Mouse (Mus musculus): Measurements from ENCODE around the gene Mre11a. TPM values are rescaled to one million over a fixed set of nuclear protein-coding genes. Genes with fewer than 3 reads are reported as not detected.

Mre11a gene
- polyA plus RNA-seq, 1 experiment, result 7.8 TPM

DNA sequence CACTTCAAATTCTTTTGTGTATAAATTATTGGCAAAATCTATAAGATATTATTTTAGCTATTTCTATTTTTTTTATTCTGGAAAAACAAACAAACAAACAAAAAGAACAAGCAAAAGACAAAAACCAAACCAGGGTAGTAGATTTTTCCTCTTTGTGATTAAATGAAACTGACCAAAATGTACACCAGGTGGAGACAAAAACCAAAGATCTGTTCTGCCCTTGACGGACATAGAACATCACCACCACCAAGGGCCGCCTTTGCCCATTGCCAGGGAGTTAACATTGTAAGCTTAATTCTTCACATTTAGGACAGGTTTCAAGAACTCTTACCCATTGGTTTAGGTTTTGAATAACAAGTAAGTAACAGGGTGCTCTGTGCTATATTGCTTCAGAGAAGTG, 10.6 kb upstream of the Mre11a start:
- no peak overlapping the region for H3K4me3 ChIP-seq
- H3K36me3 ChIP-seq (ENCODE audit: control insufficient read depth, insufficient read depth), result no peaks in the 10 kb centered on the region
- no peak overlapping the region for H3K4me2 ChIP-seq (ENCODE audit: low read depth)
- no peak overlapping the region for H3ac ChIP-seq (ENCODE audit: control insufficient read depth, insufficient read length)
- H3K27me3 ChIP-seq (ENCODE audit: control insufficient read depth, insufficient read depth, insufficient read length), result no peaks in the 10 kb centered on the region
- TF ChIP-seq CEBPB (IDR thresholded peaks at IDR 0.05; ENCODE audit: insufficient read depth, poor library complexity, severe bottlenecking) (no peak), REST (IDR thresholded peaks at IDR 0.05; ENCODE audit: insufficient read depth, insufficient read length) (no peak), POLR2AphosphoS2 (IDR thresholded peaks at IDR 0.05; ENCODE audit: insufficient read length, low read depth) (no peak), MYOD1 (IDR thresholded peaks at IDR 0.05; ENCODE audit: control insufficient read depth in 1 of 3, insufficient read length in 2 of 3, low read depth in 2 of 3) (no peak), MAX (IDR thresholded peaks at IDR 0.05; ENCODE audit: low read depth) (no peak), USF1 (IDR thresholded peaks at IDR 0.05; ENCODE audit: low read depth) (no peak)
- no peaks in the 10 kb centered on the region for H3K79me2 ChIP-seq (ENCODE audit: control insufficient read depth, insufficient read depth)

DNA sequence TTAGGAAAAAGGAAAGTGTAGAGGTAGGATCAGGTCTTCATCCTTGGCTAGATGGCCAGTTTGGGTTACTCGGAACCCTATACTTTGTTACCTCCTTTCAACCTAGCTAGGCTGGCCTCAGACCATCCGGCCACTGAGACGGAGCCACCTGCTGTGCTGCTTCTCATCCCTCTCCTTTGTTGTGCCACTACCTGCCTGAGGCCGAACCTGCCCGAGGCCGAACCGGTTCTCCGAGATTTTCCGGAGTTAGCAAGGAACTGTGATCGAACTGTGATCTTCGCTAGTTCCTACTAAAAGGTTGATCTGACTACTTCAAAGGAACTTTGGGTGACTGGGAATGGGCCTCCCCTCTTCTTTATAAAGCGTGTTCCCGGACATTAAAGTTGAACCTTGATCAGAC, 6.1 kb upstream of the Mre11a start:
- H3K4me3 ChIP-seq, result no peak overlapping the region
- TF ChIP-seq E2F4 (IDR thresholded peaks at IDR 0.05; ENCODE audit: insufficient read depth), result no peak
- no peaks in the 10 kb centered on the region for H3K27me3 ChIP-seq (ENCODE audit: control insufficient read depth, insufficient read depth, insufficient read length)
- H3K36me3 ChIP-seq (ENCODE audit: control insufficient read depth, insufficient read depth), result peaks cover 15% of the 10 kb centered on the region
- no peak overlapping the region for H3ac ChIP-seq (ENCODE audit: control insufficient read depth, insufficient read length)
- no peak overlapping the region for H3K4me2 ChIP-seq (ENCODE audit: low read depth)
- no peaks in the 10 kb centered on the region for H3K79me2 ChIP-seq (ENCODE audit: control insufficient read depth, insufficient read depth)

DNA sequence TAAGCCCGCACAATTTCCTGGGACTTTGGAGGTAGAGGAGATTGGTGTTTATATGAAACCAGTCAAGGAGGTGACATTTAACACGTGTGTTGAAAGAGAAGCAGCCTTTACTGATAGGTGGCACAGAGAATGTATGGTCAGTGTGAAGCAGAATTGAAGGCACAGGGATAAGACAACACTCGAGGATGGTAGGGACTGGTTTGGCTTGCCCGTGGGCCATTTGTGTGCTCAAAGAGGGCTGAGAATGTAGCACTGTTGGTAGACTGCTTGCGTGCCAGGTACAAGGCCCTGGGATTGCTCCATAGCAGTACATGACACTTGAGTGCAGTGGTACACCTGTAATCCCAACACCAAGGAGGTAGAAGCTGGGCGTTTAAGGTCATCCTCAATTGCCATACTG, 2.9 kb downstream of the Mre11a start:
- Histone ChIP-seq H3K36me3 (ENCODE audit: control insufficient read depth, insufficient read depth) (peaks cover 8% of the 10 kb centered on the region), H3K79me2 (ENCODE audit: control insufficient read depth, insufficient read depth) (peaks cover 24% of the 10 kb centered on the region)
- no peak for TF ChIP-seq E2F4 (IDR thresholded peaks at IDR 0.05; ENCODE audit: insufficient read depth)
- TF ChIP-seq REST (IDR thresholded peaks at IDR 0.05; ENCODE audit: insufficient read depth, insufficient read length), result no peak
- no peak for TF ChIP-seq TCF3 (IDR thresholded peaks at IDR 0.05; ENCODE audit: insufficient read length, low read depth)
- no peak for TF ChIP-seq SRF (IDR thresholded peaks at IDR 0.05; ENCODE audit: control insufficient read depth, insufficient read length, low read depth)
- no peak for TF ChIP-seq MYOG (IDR thresholded peaks at IDR 0.05; ENCODE audit: control insufficient read depth in 1 of 3, insufficient read depth in 1 of 3, insufficient read length in 2 of 3, low read depth in 2 of 3)
- no peak for TF ChIP-seq CEBPB (IDR thresholded peaks at IDR 0.05; ENCODE audit: insufficient read depth, poor library complexity, severe bottlenecking)
- no peak for TF ChIP-seq POLR2AphosphoS2 (IDR thresholded peaks at IDR 0.05; ENCODE audit: insufficient read length, low read depth)
- no peak for TF ChIP-seq TCF12 (IDR thresholded peaks at IDR 0.05; ENCODE audit: insufficient read depth, poor library complexity, severe bottlenecking)
- TF ChIP-seq MYOD1 (IDR thresholded peaks at IDR 0.05; ENCODE audit: control insufficient read depth in 1 of 3, insufficient read length in 2 of 3, low read depth in 2 of 3), result no peak
- no peak for TF ChIP-seq USF1 (IDR thresholded peaks at IDR 0.05; ENCODE audit: low read depth)
- no peak for TF ChIP-seq POLR2A (IDR thresholded peaks at IDR 0.05; ENCODE audit: insufficient read length, low read depth)
- TF ChIP-seq MAX (IDR thresholded peaks at IDR 0.05; ENCODE audit: low read depth), result no peak

DNA sequence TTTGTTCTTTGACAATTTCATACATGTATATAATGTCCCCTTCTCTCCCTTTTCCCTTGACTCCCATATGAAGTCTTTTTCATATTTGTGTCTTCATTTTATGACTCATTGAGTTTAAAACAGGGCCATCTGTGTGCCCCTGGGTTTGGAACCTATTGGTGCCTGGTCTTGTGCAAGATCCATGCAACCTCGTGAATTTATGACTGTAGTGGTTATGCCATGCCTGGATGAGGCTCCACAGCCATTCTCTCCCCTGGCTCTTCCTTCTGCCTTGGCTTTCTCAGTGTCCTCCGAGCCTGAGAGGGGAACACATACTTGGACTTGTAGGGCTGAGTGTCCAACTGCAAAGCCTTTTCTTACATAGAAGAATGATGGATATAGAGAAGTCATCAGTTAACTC, 21.3 kb downstream of the Mre11a start:
- H3K27me3 ChIP-seq (ENCODE audit: control insufficient read depth, insufficient read depth, insufficient read length), result no peaks in the 10 kb centered on the region
- H3K36me3 ChIP-seq (ENCODE audit: control insufficient read depth, insufficient read depth), result peaks cover 22% of the 10 kb centered on the region
- H3K4me3 ChIP-seq, result no peak overlapping the region
- H3ac ChIP-seq (ENCODE audit: control insufficient read depth, insufficient read length), result no peak overlapping the region
- TF ChIP-seq CEBPB (IDR thresholded peaks at IDR 0.05; ENCODE audit: insufficient read depth, poor library complexity, severe bottlenecking) (peak; percentile 42; the same call in 1 of the 2 replicates), MYOG (IDR thresholded peaks at IDR 0.05; ENCODE audit: control insufficient read depth in 1 of 3, insufficient read depth in 1 of 3, insufficient read length in 2 of 3, low read depth in 2 of 3) (no peak)
- no peaks in the 10 kb centered on the region for H3K79me2 ChIP-seq (ENCODE audit: control insufficient read depth, insufficient read depth)
- H3K4me2 ChIP-seq (ENCODE audit: low read depth), result no peak overlapping the region

More for the DNA sequence above, 2.9 kb downstream of the Mre11a start:
- no peak overlapping the region for H3K4me2 ChIP-seq (ENCODE audit: low read depth)
- no peaks in the 10 kb centered on the region for H3K27me3 ChIP-seq (ENCODE audit: control insufficient read depth, insufficient read depth, insufficient read length)
- H3K4me3 ChIP-seq, result no peak overlapping the region
- no peak overlapping the region for H3ac ChIP-seq (ENCODE audit: control insufficient read depth, insufficient read length)

DNA sequence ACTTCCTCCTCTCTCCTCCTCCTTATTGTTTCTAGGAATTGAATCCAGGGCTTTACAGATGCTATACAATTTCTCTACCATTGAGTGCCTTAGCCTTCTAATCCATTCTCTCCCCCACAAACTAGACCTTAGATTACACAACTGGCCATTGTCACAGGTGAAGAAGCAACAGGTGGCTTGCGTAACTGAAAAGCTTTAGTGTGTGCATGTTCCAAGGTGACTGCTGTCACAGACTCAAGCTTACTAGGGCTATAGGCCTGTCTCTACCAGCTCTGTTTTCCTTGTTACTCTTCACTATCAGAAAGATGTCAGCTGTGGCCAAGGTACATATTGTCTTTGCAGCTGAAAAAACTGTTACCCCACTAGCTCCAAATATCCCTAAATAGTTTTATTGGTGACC, 22.3 kb downstream of the Mre11a start:
- no peak overlapping the region for H3K4me3 ChIP-seq
- H3K36me3 ChIP-seq (ENCODE audit: control insufficient read depth, insufficient read depth), result peaks cover 26% of the 10 kb centered on the region
- no peak overlapping the region for H3ac ChIP-seq (ENCODE audit: control insufficient read depth, insufficient read length)
- H3K27me3 ChIP-seq (ENCODE audit: control insufficient read depth, insufficient read depth, insufficient read length), result no peaks in the 10 kb centered on the region
- H3K79me2 ChIP-seq (ENCODE audit: control insufficient read depth, insufficient read depth), result no peaks in the 10 kb centered on the region
- no peak for TF ChIP-seq TCF3 (IDR thresholded peaks at IDR 0.05; ENCODE audit: insufficient read length, low read depth)
- TF ChIP-seq USF1 (IDR thresholded peaks at IDR 0.05; ENCODE audit: low read depth), result no peak
- no peak for TF ChIP-seq E2F4 (IDR thresholded peaks at IDR 0.05; ENCODE audit: insufficient read depth)
- no peak for TF ChIP-seq POLR2AphosphoS2 (IDR thresholded peaks at IDR 0.05; ENCODE audit: insufficient read length, low read depth)
- no peak for TF ChIP-seq TCF12 (IDR thresholded peaks at IDR 0.05; ENCODE audit: insufficient read depth, poor library complexity, severe bottlenecking)
- TF ChIP-seq CEBPB (IDR thresholded peaks at IDR 0.05; ENCODE audit: insufficient read depth, poor library complexity, severe bottlenecking), result no peak
- TF ChIP-seq SRF (IDR thresholded peaks at IDR 0.05; ENCODE audit: control insufficient read depth, insufficient read length, low read depth), result no peak
- no peak for TF ChIP-seq REST (IDR thresholded peaks at IDR 0.05; ENCODE audit: insufficient read depth, insufficient read length)
- TF ChIP-seq MYOG (IDR thresholded peaks at IDR 0.05; ENCODE audit: control insufficient read depth in 1 of 3, insufficient read depth in 1 of 3, insufficient read length in 2 of 3, low read depth in 2 of 3), result no peak
- H3K4me2 ChIP-seq (ENCODE audit: low read depth), result no peak overlapping the region

DNA sequence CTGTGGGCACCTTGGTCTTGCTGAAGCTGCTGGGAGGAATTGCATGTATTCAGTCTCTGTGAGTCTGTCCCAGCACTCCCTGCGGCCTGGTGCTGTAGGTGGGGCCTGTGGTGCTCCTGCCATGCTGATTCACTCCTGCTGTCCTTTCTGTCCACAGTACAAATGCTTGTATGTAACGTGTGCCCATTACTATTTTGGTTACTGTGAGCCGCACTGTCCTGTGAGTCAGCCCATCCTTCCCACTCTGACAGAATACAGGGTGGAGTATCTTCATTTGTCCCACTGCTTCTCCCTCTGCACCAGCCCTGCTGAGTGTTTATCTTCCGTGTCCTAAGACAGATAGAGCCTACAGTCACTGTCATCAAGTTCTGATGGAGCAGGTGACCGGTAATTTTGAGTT, 25.7 kb downstream of the Mre11a start:
- H3ac ChIP-seq (ENCODE audit: control insufficient read depth, insufficient read length), result no peak overlapping the region
- no peak overlapping the region for H3K4me2 ChIP-seq (ENCODE audit: low read depth)
- no peak for TF ChIP-seq MYOD1 (IDR thresholded peaks at IDR 0.05; ENCODE audit: control insufficient read depth in 1 of 3, insufficient read length in 2 of 3, low read depth in 2 of 3)
- TF ChIP-seq USF1 (IDR thresholded peaks at IDR 0.05; ENCODE audit: low read depth), result no peak
- no peak for TF ChIP-seq TCF3 (IDR thresholded peaks at IDR 0.05; ENCODE audit: insufficient read length, low read depth)
- TF ChIP-seq POLR2AphosphoS2 (IDR thresholded peaks at IDR 0.05; ENCODE audit: insufficient read length, low read depth), result no peak
- H3K79me2 ChIP-seq (ENCODE audit: control insufficient read depth, insufficient read depth), result no peaks in the 10 kb centered on the region
- H3K36me3 ChIP-seq (ENCODE audit: control insufficient read depth, insufficient read depth), result peaks cover 19% of the 10 kb centered on the region
- H3K27me3 ChIP-seq (ENCODE audit: control insufficient read depth, insufficient read depth, insufficient read length), result no peaks in the 10 kb centered on the region
- H3K4me3 ChIP-seq, result no peak overlapping the region

Measured in myocyte (in vitro differentiated cells).